Mouse (Mus musculus): Measurements from ENCODE around the gene Erbb3. TPM values are rescaled to one million over a fixed set of nuclear protein-coding genes. Genes with fewer than 3 reads are reported as not detected.
"Not testable (repeated sequence)": the region's sequence is repeated elsewhere in the genome, so short reads cannot be mapped to it uniquely, and the experiment has no call there.

Gene Erbb3
- polyA plus RNA-seq (2012; rRNA removed): 0.77 and 2.1 TPM in 2 replicates

DNA sequence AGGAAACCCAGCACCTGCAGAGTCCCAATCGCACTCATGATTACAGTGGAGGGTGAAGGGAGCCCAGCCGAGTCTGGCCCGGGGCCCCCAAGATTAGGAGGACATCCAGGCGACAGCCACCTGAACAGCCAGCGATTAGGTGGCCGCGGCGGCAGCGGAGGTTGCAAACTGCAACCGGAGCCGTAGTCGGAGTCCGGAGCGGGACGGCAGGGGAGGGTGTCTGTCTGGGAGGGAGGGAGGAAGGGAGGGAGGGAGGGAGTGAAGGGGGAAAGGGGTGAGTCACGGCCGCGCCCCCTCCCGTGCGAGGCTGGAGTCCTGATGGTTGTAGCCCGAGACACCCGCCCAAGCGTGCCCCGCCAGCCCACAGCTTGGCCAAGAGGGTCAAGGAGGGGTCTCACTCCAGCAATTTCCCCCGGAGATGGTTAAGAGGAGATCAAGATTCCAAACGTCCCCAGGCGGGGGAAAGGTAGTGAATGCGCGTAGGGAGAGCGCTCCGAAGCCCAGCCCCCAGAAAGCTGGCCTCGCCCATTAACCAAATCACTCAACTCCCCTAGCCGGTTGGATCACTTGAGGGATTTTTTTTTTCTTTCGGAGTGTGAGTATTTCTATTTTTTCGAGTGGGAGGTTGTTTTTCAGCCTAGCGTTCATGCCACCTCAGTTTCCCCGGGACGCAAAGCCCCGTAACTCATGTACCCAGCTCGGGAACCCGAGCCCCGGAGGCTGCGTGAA lies at the start of gene Erbb3:
Erbb3 (minus strand) TSS at position 189 of the 729 bp plus-strand sequence.
- peaks cover 12% of the 10 kb centered on the region for H3K4me1 ChIP-seq (ENCODE audit: control insufficient read depth, insufficient read depth, low read length)
- peak within 1 kb of the TSS; percentile 87 for H3K4me3 ChIP-seq (ENCODE audit: control insufficient read depth, low read depth, low read length)
- TF ChIP-seq CTCF (IDR thresholded peaks at IDR 0.05; ENCODE audit: control insufficient read depth, insufficient read depth, insufficient replicate concordance, low read depth, low read length) (no peak), POLR2A (IDR thresholded peaks at IDR 0.05; ENCODE audit: control insufficient read depth, low read depth, low read length) (no peak)
- no peaks in the 10 kb centered on the region for H3K36me3 ChIP-seq (ENCODE audit: control insufficient read depth, insufficient read depth, low read length)
- H3K27me3 ChIP-seq (ENCODE audit: control insufficient read depth, insufficient read depth, low read length): no peaks in the 10 kb centered on the region; the same call in 1 of the 2 replicates
- H3K27ac ChIP-seq (ENCODE audit: control insufficient read depth, insufficient read depth, low read depth, low read length): no peak within 1 kb of the TSS

DNA sequence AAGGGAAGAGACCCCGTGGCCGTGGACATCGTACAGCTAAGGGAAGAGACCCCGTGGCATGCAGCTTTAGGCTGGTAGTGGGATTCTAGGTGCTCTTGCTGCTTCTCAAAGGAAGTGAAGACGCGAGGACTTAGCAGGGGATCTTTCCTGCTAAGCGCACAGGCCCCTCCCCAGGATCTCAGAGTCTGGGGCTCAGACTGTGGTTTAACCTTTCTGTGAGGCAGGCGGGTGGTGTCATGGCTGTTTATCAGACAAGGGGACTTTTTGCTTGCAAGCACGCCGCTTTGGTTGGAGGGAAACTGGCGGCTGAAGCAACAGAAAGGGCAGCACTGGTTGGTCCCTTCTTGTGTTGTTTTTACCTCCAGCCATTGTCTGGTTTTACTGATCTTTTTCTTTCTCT lies 47.6 kb upstream of the Erbb3 start:
- Histone ChIP-seq H3K4me3 (ENCODE audit: control insufficient read depth, low read depth, low read length) (no peak overlapping the region; the same call in 1 of the 2 replicates), H3K36me3 (ENCODE audit: control insufficient read depth, insufficient read depth, low read length) (no peaks in the 10 kb centered on the region), H3K4me1 (ENCODE audit: control insufficient read depth, insufficient read depth, low read length) (peaks cover 7% of the 10 kb centered on the region), H3K27me3 (ENCODE audit: control insufficient read depth, insufficient read depth, low read length) (no peaks in the 10 kb centered on the region), H3K27ac (ENCODE audit: control insufficient read depth, insufficient read depth, low read depth, low read length) (no peak overlapping the region)
- TF ChIP-seq POLR2A (IDR thresholded peaks at IDR 0.05; ENCODE audit: control insufficient read depth, low read depth, low read length): no peak
- TF ChIP-seq CTCF (IDR thresholded peaks at IDR 0.05; ENCODE audit: control insufficient read depth, insufficient read depth, insufficient replicate concordance, low read depth, low read length): no peak

DNA sequence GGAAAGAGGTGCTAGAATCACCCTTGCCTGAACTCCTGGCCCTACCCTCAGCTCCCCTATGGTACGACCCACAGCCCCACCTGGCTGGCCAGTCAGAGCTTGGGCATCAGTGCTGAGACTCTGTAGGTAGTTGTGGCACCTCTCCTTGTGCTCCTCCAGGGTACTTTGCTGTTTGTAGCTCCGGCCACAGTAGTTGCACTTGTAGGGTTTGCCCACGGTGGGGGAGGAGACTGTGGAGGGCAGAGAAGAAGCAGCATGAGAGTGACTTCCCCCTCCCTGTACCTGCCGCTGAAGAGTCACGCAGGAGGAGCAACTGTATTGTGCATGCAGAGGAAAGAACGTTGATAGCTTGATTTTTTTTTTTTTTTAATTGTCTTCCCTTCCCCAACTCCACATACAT lies 47.1 kb upstream of the Erbb3 start:
- Histone ChIP-seq H3K4me3 (ENCODE audit: control insufficient read depth, low read depth, low read length) (no peak overlapping the region), H3K27ac (ENCODE audit: control insufficient read depth, insufficient read depth, low read depth, low read length) (no peak overlapping the region), H3K27me3 (ENCODE audit: control insufficient read depth, insufficient read depth, low read length) (no peaks in the 10 kb centered on the region), H3K36me3 (ENCODE audit: control insufficient read depth, insufficient read depth, low read length) (no peaks in the 10 kb centered on the region), H3K4me1 (ENCODE audit: control insufficient read depth, insufficient read depth, low read length) (peaks cover 7% of the 10 kb centered on the region)
- TF ChIP-seq CTCF (IDR thresholded peaks at IDR 0.05; ENCODE audit: control insufficient read depth, insufficient read depth, insufficient replicate concordance, low read depth, low read length) (no peak), POLR2A (IDR thresholded peaks at IDR 0.05; ENCODE audit: control insufficient read depth, low read depth, low read length) (no peak)

DNA sequence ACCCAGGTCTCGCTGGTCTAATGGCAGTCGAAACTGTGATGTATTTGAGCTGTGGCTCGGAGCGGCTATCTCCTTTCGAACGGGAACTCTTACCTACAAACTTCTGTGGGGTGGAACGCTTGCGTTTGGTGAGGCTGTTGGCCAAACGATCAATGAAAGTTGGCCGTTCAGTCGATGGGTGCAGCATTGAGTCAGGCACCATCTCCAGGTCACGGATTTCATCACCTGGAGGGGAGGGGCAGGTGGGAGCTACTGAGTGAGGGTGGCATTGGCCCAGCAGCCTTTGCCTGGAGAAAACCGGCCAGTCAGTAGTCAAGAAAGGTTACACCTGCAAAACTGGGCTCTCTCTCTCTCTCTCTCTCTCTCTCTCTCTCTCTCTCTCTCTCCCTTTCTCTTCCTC lies 46.2 kb upstream of the Erbb3 start:
- peaks cover 4% of the 10 kb centered on the region for H3K4me1 ChIP-seq (ENCODE audit: control insufficient read depth, insufficient read depth, low read length)
- no peak overlapping the region for H3K4me3 ChIP-seq (ENCODE audit: control insufficient read depth, low read depth, low read length)
- TF ChIP-seq CTCF (IDR thresholded peaks at IDR 0.05; ENCODE audit: control insufficient read depth, insufficient read depth, insufficient replicate concordance, low read depth, low read length): no peak
- no peak for TF ChIP-seq POLR2A (IDR thresholded peaks at IDR 0.05; ENCODE audit: control insufficient read depth, low read depth, low read length)
- H3K36me3 ChIP-seq (ENCODE audit: control insufficient read depth, insufficient read depth, low read length): no peaks in the 10 kb centered on the region
- no peak overlapping the region for H3K27ac ChIP-seq (ENCODE audit: control insufficient read depth, insufficient read depth, low read depth, low read length)
- no peaks in the 10 kb centered on the region for H3K27me3 ChIP-seq (ENCODE audit: control insufficient read depth, insufficient read depth, low read length)

DNA sequence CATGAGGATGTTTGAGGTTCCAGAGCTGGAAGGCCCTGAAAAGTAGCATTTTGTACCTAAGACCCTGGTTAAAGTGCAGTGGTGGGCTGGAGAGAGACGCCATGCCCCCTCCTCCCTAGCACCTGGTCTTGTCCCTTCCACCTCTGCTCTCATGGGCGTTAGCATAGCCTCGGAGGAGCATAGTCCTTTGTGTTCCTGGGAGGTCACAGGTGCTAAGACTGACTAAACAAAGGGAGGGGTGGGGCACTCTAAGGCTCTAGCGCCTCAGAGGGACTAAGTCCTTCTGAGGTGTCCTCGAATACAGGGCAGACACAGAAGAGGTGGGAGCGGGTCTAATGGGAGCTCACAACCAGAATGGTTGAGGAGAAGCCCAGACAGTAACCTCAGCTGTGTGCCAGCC lies 42.1 kb upstream of the Erbb3 start:
- no peak for TF ChIP-seq CTCF (IDR thresholded peaks at IDR 0.05; ENCODE audit: control insufficient read depth, insufficient read depth, insufficient replicate concordance, low read depth, low read length)
- TF ChIP-seq POLR2A (IDR thresholded peaks at IDR 0.05; ENCODE audit: control insufficient read depth, low read depth, low read length): no peak
- no peak overlapping the region for H3K4me3 ChIP-seq (ENCODE audit: control insufficient read depth, low read depth, low read length)
- no peak overlapping the region for H3K27ac ChIP-seq (ENCODE audit: control insufficient read depth, insufficient read depth, low read depth, low read length)
- peaks cover 2% of the 10 kb centered on the region for H3K4me1 ChIP-seq (ENCODE audit: control insufficient read depth, insufficient read depth, low read length)
- no peaks in the 10 kb centered on the region for H3K27me3 ChIP-seq (ENCODE audit: control insufficient read depth, insufficient read depth, low read length)
- H3K36me3 ChIP-seq (ENCODE audit: control insufficient read depth, insufficient read depth, low read length): no peaks in the 10 kb centered on the region

DNA sequence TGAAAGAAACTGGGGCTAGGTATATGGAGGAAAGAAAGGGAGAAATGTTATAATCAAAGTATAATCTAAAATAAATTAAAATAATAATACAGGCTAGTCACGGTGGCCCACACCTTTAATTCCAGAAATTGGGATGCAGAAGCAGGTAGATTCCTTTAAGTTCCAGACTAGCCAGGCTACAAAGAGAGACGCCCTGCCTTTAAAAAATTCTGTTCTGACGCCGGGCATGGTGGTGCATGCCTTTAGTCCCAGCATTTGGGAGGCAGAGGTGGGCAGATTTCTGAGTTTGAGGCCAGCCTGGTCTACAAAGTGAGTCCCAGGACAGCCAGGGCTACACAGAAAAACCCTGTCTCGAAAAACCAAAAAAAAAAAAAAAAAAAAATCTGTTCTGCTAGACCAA lies 40.9 kb upstream of the Erbb3 start:
- H3K4me3 ChIP-seq (ENCODE audit: control insufficient read depth, low read depth, low read length); H3K36me3 ChIP-seq (ENCODE audit: control insufficient read depth, insufficient read depth, low read length); H3K27me3 ChIP-seq (ENCODE audit: control insufficient read depth, insufficient read depth, low read length); H3K4me1 ChIP-seq (ENCODE audit: control insufficient read depth, insufficient read depth, low read length); H3K27ac ChIP-seq (ENCODE audit: control insufficient read depth, insufficient read depth, low read depth, low read length): not testable (repeated sequence)

DNA sequence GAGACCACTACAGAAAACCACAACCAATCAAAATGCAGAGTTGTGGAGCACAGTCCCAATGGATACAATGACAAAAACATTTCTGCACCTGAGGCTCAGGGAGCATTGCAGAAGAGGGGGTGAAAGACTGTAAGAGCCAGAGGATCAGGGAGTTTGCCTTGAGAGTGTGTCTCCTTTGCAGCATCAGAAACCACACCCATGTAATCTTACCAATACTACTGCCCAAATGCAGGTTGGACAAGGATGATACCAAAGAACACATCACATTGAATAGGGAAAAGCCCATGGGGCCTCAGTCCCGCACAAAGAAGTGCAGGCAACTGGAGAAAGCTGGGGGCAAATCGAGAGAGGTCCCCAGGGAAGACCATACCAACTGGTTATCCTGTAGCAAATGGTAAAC lies 40.3 kb upstream of the Erbb3 start:
- H3K27ac ChIP-seq (ENCODE audit: control insufficient read depth, insufficient read depth, low read depth, low read length): no peak overlapping the region
- H3K27me3 ChIP-seq (ENCODE audit: control insufficient read depth, insufficient read depth, low read length): no peaks in the 10 kb centered on the region
- TF ChIP-seq POLR2A (IDR thresholded peaks at IDR 0.05; ENCODE audit: control insufficient read depth, low read depth, low read length): no peak
- TF ChIP-seq CTCF (IDR thresholded peaks at IDR 0.05; ENCODE audit: control insufficient read depth, insufficient read depth, insufficient replicate concordance, low read depth, low read length): no peak
- no peak overlapping the region for H3K4me3 ChIP-seq (ENCODE audit: control insufficient read depth, low read depth, low read length)
- no peaks in the 10 kb centered on the region; the same call in none of the 2 replicates for H3K4me1 ChIP-seq (ENCODE audit: control insufficient read depth, insufficient read depth, low read length)
- H3K36me3 ChIP-seq (ENCODE audit: control insufficient read depth, insufficient read depth, low read length): no peaks in the 10 kb centered on the region

Data from testis, adult 2 months (tissue).